Mouse (Mus musculus) frontal cortex, postnatal 14 days (tissue): Measurements from ENCODE around the gene C9orf72.
"Not testable (repeated sequence)": the region's sequence is repeated elsewhere in the genome, so short reads cannot be mapped to it uniquely, and the experiment has no call there.

Source experiments
- DNase-seq, 2 experiments: peaks; one replicate each; pipeline ENCODE4 v3.0.0; 2022; ENCODE audit warnings: low spot score in 2 of 2

C9orf72 gene

GRCm38 (mm10) chr4:35225734-35226495, at the start of gene C9orf72:
Gene C9orf72 (minus strand): TSS chr4:35226175.
- DNase-seq: peak; percentile 93 to 96

- DNase-seq: no peak
Measured at GRCm38 (mm10) chr4:35259006-35259405, 33.0 kb upstream of the C9orf72 start.

- DNase-seq: no peak
Measured at GRCm38 (mm10) chr4:35244023-35244422, 18.0 kb upstream of the C9orf72 start.

GRCm38 (mm10) chr4:35241735-35242134, 15.8 kb upstream of the C9orf72 start:
- no peak for DNase-seq

- DNase-seq: no peak
Measured at GRCm38 (mm10) chr4:35238696-35239095, 12.7 kb upstream of the C9orf72 start.

GRCm38 (mm10) chr4:35238240-35238639, 12.3 kb upstream of the C9orf72 start:
- DNase-seq: not testable (repeated sequence)

GRCm38 (mm10) chr4:35236313-35236712, 10.3 kb upstream of the C9orf72 start:
- DNase-seq: no peak

GRCm38 (mm10) chr4:35228260-35228659, 2.3 kb upstream of the C9orf72 start:
- no peak for DNase-seq

GRCm38 (mm10) chr4:35226496-35226992, 569 bp upstream of the C9orf72 start:
- DNase-seq: no peak

- DNase-seq: peak in 1 of 2 experiments; percentile 40
Measured at GRCm38 (mm10) chr4:35225141-35225733, 738 bp downstream of the C9orf72 start.

- DNase-seq: no peak
Measured at GRCm38 (mm10) chr4:35224101-35224500, 1.9 kb downstream of the C9orf72 start.

GRCm38 (mm10) chr4:35223376-35223988, 2.5 kb downstream of the C9orf72 start:
- DNase-seq: no peak

GRCm38 (mm10) chr4:35221903-35222302, 4.1 kb downstream of the C9orf72 start:
- DNase-seq: no peak

- no peak for DNase-seq
Measured at GRCm38 (mm10) chr4:35221131-35221530, 4.8 kb downstream of the C9orf72 start.

GRCm38 (mm10) chr4:35220108-35220731, 5.8 kb downstream of the C9orf72 start:
- no peak for DNase-seq

GRCm38 (mm10) chr4:35204659-35205058, 21.3 kb downstream of the C9orf72 start:
- no peak for DNase-seq

- no peak for DNase-seq
Measured at GRCm38 (mm10) chr4:35203724-35204123, 22.3 kb downstream of the C9orf72 start.

GRCm38 (mm10) chr4:35201700-35202099, 24.3 kb downstream of the C9orf72 start:
- DNase-seq: no peak

- no peak for DNase-seq
Measured at GRCm38 (mm10) chr4:35192725-35193124, 33.2 kb downstream of the C9orf72 start.

GRCm38 (mm10) chr4:35189794-35190193, 36.2 kb downstream of the C9orf72 start:
- peak in 1 of 2 experiments; percentile 14 for DNase-seq

- DNase-seq: no peak
Measured at GRCm38 (mm10) chr4:35187617-35188326, 38.2 kb downstream of the C9orf72 start.
